Mouse (Mus musculus) ES-E14 (cell line): ENCODE data around the gene Ugt2a3. TPM values are rescaled to one million over a fixed set of nuclear protein-coding genes. Genes with fewer than 3 reads are reported as not detected.
"Not testable (repeated sequence)": the region's sequence is repeated elsewhere in the genome, so short reads cannot be mapped to it uniquely, and the experiment has no call there.

Source experiments
- DNase-seq: peaks from one replicate; pipeline ENCODE4 v3.0.0-alpha.2; 2013; ENCODE audit warnings: low read depth, low spot score
- H3K27ac ChIP-seq: 2 replicates; pipeline ENCODE4 v1.5.1; 2012; ENCODE audit warnings: low read depth, mild to moderate bottlenecking, low read length, moderate library complexity, mixed read lengths; ENCODE audit not compliant: poor library complexity, insufficient read depth, severe bottlenecking
- H3K36me3 ChIP-seq: 2 replicates; pipeline ENCODE4 v1.6.1; 2012; ENCODE audit warnings: mild to moderate bottlenecking, low read length, moderate library complexity, mixed read lengths; ENCODE audit not compliant: control insufficient read depth, poor library complexity, insufficient read depth, severe bottlenecking
- H3K4me1 ChIP-seq, 2 experiments: fragments of 150-350 bp in 1 of 2; sonication (generic) in 1 of 2; 2 replicates each; pipeline ENCODE4 v1.6.1; 2012; ENCODE audit warnings: low read length in 2 of 2, mild to moderate bottlenecking in 1 of 2, mixed read lengths in 1 of 2; ENCODE audit not compliant: control insufficient read depth in 2 of 2, insufficient read depth in 2 of 2, poor library complexity in 1 of 2
- H3K4me3 ChIP-seq, 2 experiments: fragments of 150-350 bp in 1 of 2; sonication (generic) in 1 of 2; 2 replicates each; pipeline ENCODE4 v1.5.1; 2012; ENCODE audit warnings: low read length in 2 of 2, low read depth in 1 of 2, mild to moderate bottlenecking in 1 of 2, mixed read lengths in 1 of 2; ENCODE audit not compliant: insufficient read depth in 1 of 2, poor library complexity in 1 of 2, severe bottlenecking in 1 of 2
- H3K9ac ChIP-seq: 2 replicates; pipeline ENCODE4 v1.6.1; 2012; ENCODE audit warnings: low read depth, mild to moderate bottlenecking, low read length, mixed read lengths; ENCODE audit not compliant: poor library complexity, insufficient read depth, severe bottlenecking
- H3K9me3 ChIP-seq: fragments of 150-350 bp; sonication (generic); 2 replicates; pipeline ENCODE4 v1.6.1; 2012; ENCODE audit warnings: low read depth, mild to moderate bottlenecking, low read length; ENCODE audit not compliant: control insufficient read depth, insufficient read depth
- CHD2 ChIP-seq: IDR thresholded peaks from 2 replicates; pipeline ENCODE4 v1.6.1; 2014; ENCODE audit warnings: mild to moderate bottlenecking, low read depth, low read length, inconsistent platforms
- HCFC1 ChIP-seq: IDR thresholded peaks from 2 replicates; pipeline ENCODE4 v1.6.1; 2012; ENCODE audit warnings: low read length, inconsistent platforms, borderline replicate concordance; ENCODE audit not compliant: insufficient read depth
- MAFK ChIP-seq: IDR thresholded peaks from 2 replicates; pipeline ENCODE4 v1.6.1; 2014; ENCODE audit warnings: mild to moderate bottlenecking, low read depth, low read length, inconsistent platforms; ENCODE audit not compliant: insufficient read depth
- ZC3H11A ChIP-seq: IDR thresholded peaks from 2 replicates; pipeline ENCODE4 v1.6.1; 2012; ENCODE audit warnings: low read depth, mild to moderate bottlenecking, inconsistent platforms, low read length, borderline replicate concordance
- in situ Hi-C, 2 experiments: fragments of 600-800 bp; cut with MboI; formaldehyde crosslinking; loops; one replicate each; pipeline ENCODE4 v1.15.1; 2025; ENCODE audit warnings: low sequenced_read_pairs in 2 of 2, inconsistent platforms in 1 of 2; ENCODE audit not compliant: unreplicated experiment in 2 of 2
- total RNA-seq: library from RNA; depleted of rRNA; stranded (reverse); fragments of 300-350 nt; gene quantifications from 2 replicates; pipeline ENCODE4 v1.2.3, GENCODE M21; 2012; rRNA removed

The Ugt2a3 gene
- total RNA-seq, 1 experiment, result not detected

DNA sequence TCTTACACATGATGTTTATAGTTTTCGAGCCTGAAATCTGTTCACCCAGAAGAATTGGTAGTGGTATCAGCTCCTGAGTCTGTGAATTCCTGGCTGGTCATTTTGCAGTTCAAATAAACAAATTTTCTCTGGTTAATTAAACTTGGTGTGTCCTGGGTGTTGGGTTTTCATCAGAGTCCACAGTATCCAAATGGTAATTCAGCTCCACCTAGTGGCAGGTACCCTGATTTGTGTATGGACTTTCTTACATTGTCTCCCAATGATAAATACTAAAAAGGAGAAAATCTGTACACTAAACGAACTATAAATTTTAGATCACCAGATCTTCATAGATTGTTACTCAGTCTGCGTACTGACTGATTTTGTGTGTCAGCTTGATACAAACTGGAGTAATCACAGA, 3.4 kb downstream of the Ugt2a3 start:
- Histone ChIP-seq H3K4me1 (no peaks in the 10 kb centered on the region), H3K9ac (no peak overlapping the region), H3K4me3 (no peak overlapping the region), H3K36me3 (no peaks in the 10 kb centered on the region), H3K9me3 (no peaks in the 10 kb centered on the region), H3K27ac (no peak overlapping the region)
- DNase-seq, result no peak
- in situ Hi-C loops, result no loop called here
- TF ChIP-seq HCFC1 (no peak), ZC3H11A (peak; percentile 27; the same call in 1 of the 2 replicates), MAFK (no peak), CHD2 (no peak)

DNA sequence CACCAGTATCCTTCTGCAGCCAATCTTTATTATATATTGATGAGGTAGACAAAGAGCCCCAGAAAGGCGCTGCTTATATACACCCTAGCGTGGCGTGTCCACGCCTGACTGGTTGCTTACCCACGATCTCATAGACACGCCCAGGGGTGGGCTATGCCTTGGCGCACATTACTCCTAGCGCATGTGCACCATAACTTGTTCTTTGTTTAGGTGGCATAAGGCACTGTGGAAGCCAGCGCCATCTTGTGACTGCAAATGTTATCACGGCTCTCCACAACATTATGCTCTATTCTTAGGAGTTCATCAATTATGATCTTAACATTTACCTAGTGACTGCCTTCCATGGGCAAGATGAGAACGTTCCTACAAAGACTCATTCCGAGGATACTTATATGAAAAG, 25.6 kb downstream of the Ugt2a3 start:
- Histone ChIP-seq H3K36me3 (no peaks in the 10 kb centered on the region), H3K9ac (no peak overlapping the region), H3K4me3 (no peak overlapping the region), H3K27ac (no peak overlapping the region), H3K9me3 (no peaks in the 10 kb centered on the region), H3K4me1 (no peaks in the 10 kb centered on the region)
- TF ChIP-seq CHD2 (no peak), ZC3H11A (peak; percentile 4; the same call in 1 of the 2 replicates)
- in situ Hi-C loops, result no loop called here
- no peak for DNase-seq

DNA sequence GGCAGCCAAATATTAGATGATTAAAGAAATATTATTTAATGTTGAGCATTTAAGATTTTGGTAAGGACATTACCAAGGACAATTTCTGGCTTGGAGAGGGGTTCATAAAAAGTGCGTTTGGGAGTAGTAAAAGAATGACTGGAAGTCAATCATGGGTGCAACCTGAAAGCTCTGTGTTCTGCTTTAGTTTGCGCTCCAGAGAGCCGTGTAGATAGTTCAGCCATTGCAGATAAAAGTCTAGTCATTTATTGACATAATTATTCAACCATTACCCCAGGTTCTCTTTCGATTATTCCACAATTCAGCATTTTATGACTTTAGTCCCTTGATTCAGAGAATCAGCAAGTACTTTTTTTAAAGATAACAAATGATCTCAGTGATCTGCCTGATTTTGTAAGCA, 50.8 kb downstream of the Ugt2a3 start:
- H3K9ac ChIP-seq, H3K27ac ChIP-seq, H3K9me3 ChIP-seq, DNase-seq, H3K4me1 ChIP-seq, in situ Hi-C loops, H3K36me3 ChIP-seq, H3K4me3 ChIP-seq: not testable (repeated sequence)

- DNase-seq, H3K4me3 ChIP-seq, H3K9ac ChIP-seq, H3K4me1 ChIP-seq, H3K27ac ChIP-seq, in situ Hi-C loops, H3K36me3 ChIP-seq, H3K9me3 ChIP-seq: not testable (repeated sequence)
These were observed 61.0 kb downstream of the Ugt2a3 start for GRCm38 (mm10) chr5:87275986-87276385.

- H3K36me3 ChIP-seq, result no peaks in the 10 kb centered on the region
- no peak overlapping the region for H3K4me3 ChIP-seq
- no peak overlapping the region for H3K27ac ChIP-seq
- TF ChIP-seq HCFC1 (no peak), CHD2 (no peak), ZC3H11A (no peak)
- H3K9me3 ChIP-seq, result peaks cover 2% of the 10 kb centered on the region; the same call in 1 of the 2 replicates
- no peak for DNase-seq
- in situ Hi-C loops, result no loop called here
- H3K9ac ChIP-seq, result no peak overlapping the region
- H3K4me1 ChIP-seq, result no peaks in the 10 kb centered on the region
These were observed 61.4 kb downstream of the Ugt2a3 start for GRCm38 (mm10) chr5:87275581-87275980.

Other genes with a start within 250 kb of the Ugt2a3 start
- not detected in 2 replicates for gene Ugt2b36, start 244.6 kb downstream of the Ugt2a3 start, total RNA-seq
- gene Ugt2b5, start 196.9 kb downstream of the Ugt2a3 start, total RNA-seq, result not detected in 2 replicates
- gene Ugt2b37, start 82.4 kb downstream of the Ugt2a3 start, total RNA-seq, result not detected in 2 replicates
- gene Ugt2b38, start 87.0 kb upstream of the Ugt2a3 start, total RNA-seq, result not detected in 2 replicates
- gene Ugt2a2, start 145.1 kb upstream of the Ugt2a3 start, total RNA-seq, result not detected in 2 replicates
- not detected in 2 replicates for gene Gm43638, start 149.6 kb upstream of the Ugt2a3 start, total RNA-seq
- not detected in 2 replicates for gene Ugt2a1, start 153.7 kb upstream of the Ugt2a3 start, total RNA-seq
- not detected in 2 replicates for gene Sult1b1, start 201.0 kb upstream of the Ugt2a3 start, total RNA-seq
- not detected in 2 replicates for gene Sult1d1, start 231.8 kb upstream of the Ugt2a3 start, total RNA-seq